Mouse (Mus musculus) intestine, embryonic 14.5 days (tissue): ENCODE data around the gene Tead2. TPM values are rescaled to one million over a fixed set of nuclear protein-coding genes. Genes with fewer than 3 reads are reported as not detected.

Source experiments
- ATAC-seq: fragments of 200-750 bp; cut with Nextera tagmentation; replicated peaks from 2 replicates; pipeline ENCODE4 v1.8.0; 2017; ENCODE audit warnings: low read depth, moderate number of reproducible peaks, moderate TSS enrichment, moderate library complexity; ENCODE audit not compliant: low FRiP score, low TSS enrichment
- DNase-seq: peaks from one replicate; pipeline ENCODE4 v3.0.0-alpha.2; 2018; ENCODE audit warnings: low spot score
- H3K27ac ChIP-seq: fragments of 300-500 bp; sonication (generic); 2 replicates; pipeline ENCODE4 v1.5.1; 2014; ENCODE audit warnings: low read depth, mild to moderate bottlenecking, control low read depth
- H3K27me3 ChIP-seq: fragments of 300-500 bp; sonication (generic); replicated peaks from 2 replicates; pipeline ENCODE4 v1.6.1; 2014; ENCODE audit warnings: low read length, control low read depth; ENCODE audit not compliant: control insufficient read depth, insufficient read depth
- H3K36me3 ChIP-seq: fragments of 300-500 bp; sonication (generic); 2 replicates; pipeline ENCODE4 v1.6.1; 2014; ENCODE audit warnings: low read length, control low read depth; ENCODE audit not compliant: control insufficient read depth, insufficient read depth
- H3K4me1 ChIP-seq: fragments of 300-500 bp; sonication (generic); replicated peaks from 2 replicates; pipeline ENCODE4 v1.6.1; 2014; ENCODE audit warnings: low read length, control low read depth, mixed read lengths; ENCODE audit not compliant: control insufficient read depth, insufficient read depth
- H3K4me2 ChIP-seq: fragments of 300-500 bp; sonication (generic); 2 replicates; pipeline ENCODE4 v1.6.1; 2014; ENCODE audit warnings: low read length
- H3K4me3 ChIP-seq: fragments of 300-500 bp; sonication (generic); 2 replicates; pipeline ENCODE4 v1.5.1; 2014; ENCODE audit warnings: low read depth, low read length, control low read depth, mixed read lengths
- H3K9ac ChIP-seq: fragments of 300-500 bp; sonication (generic); 2 replicates; pipeline ENCODE4 v1.6.1; 2014; ENCODE audit warnings: mild to moderate bottlenecking, low read length
- H3K9me3 ChIP-seq: fragments of 300-500 bp; sonication (generic); 2 replicates; pipeline ENCODE4 v1.6.1; 2016; ENCODE audit warnings: low read length, control low read depth; ENCODE audit not compliant: control insufficient read depth
- WGBS: fragments of 180-500 bp; shearing (Covaris S2); extraction: QIAGEN DNeasy Blood & Tissue Kit; methylation state at CpG from one replicate; pipeline ENCODE4 v1.1.7; 2014; 5-methylcytosine and 5-hydroxymethylcytosine counted together
- polyA plus RNA-seq: library from polyadenylated mRNA; unstranded; fragments of >200 nt; fragmentation: Nextera tagmentation; extraction: Ambion mirVana; gene quantifications from 2 replicates; pipeline ENCODE4 v1.2.1, GENCODE M21; 2014

Tead2 gene
- polyA plus RNA-seq, 1 experiment from 2014 or later = 129 TPM

GRCm38 (mm10) chr7:45175398-45175797 lies 40.2 kb upstream of the Tead2 start:
- 3% methylated on average over 13 of the region's 13 CpGs for WGBS
- Histone ChIP-seq H3K4me3 (no peak overlapping the region), H3K9ac (no peak overlapping the region), H3K9me3 (peaks cover 3% of the 10 kb centered on the region), H3K4me1 (peaks cover 5% of the 10 kb centered on the region), H3K36me3 (no peaks in the 10 kb centered on the region), H3K4me2 (no peak overlapping the region), H3K27ac (no peak overlapping the region), H3K27me3 (peaks cover 76% of the 10 kb centered on the region)
- DNase-seq (no peak), ATAC-seq (no peak)

- Histone ChIP-seq H3K4me3 (no peak overlapping the region; the same call in 1 of the 2 replicates), H3K4me1 (peaks cover 5% of the 10 kb centered on the region), H3K27me3 (peaks cover 81% of the 10 kb centered on the region), H3K36me3 (no peaks in the 10 kb centered on the region), H3K9me3 (no peaks in the 10 kb centered on the region; the same call in 1 of the 2 replicates), H3K9ac (no peak overlapping the region), H3K27ac (no peak overlapping the region), H3K4me2 (peak overlapping the region; percentile 31)
- no peak for DNase-seq
- ATAC-seq = no peak
- 2% methylated on average over 23 of the region's 23 CpGs for WGBS
Observed at GRCm38 (mm10) chr7:45175929-45176328, 39.6 kb upstream of the Tead2 start.

GRCm38 (mm10) chr7:45176356-45176755 lies 39.2 kb upstream of the Tead2 start:
- Histone ChIP-seq H3K9me3 (no peaks in the 10 kb centered on the region; the same call in 1 of the 2 replicates), H3K27ac (no peak overlapping the region), H3K9ac (no peak overlapping the region), H3K27me3 (peaks cover 85% of the 10 kb centered on the region), H3K4me3 (no peak overlapping the region; the same call in 1 of the 2 replicates), H3K4me1 (peaks cover 5% of the 10 kb centered on the region), H3K4me2 (peak overlapping the region; percentile 31), H3K36me3 (no peaks in the 10 kb centered on the region)
- 3% methylated on average over 31 of the region's 31 CpGs for WGBS
- ATAC-seq (no peak), DNase-seq (no peak)

- H3K4me2 ChIP-seq = no peak overlapping the region
- H3K27me3 ChIP-seq = peaks cover 98% of the 10 kb centered on the region
- no peaks in the 10 kb centered on the region for H3K36me3 ChIP-seq
- no peak overlapping the region for H3K9ac ChIP-seq
- no peak overlapping the region for H3K27ac ChIP-seq
- no peak overlapping the region for H3K4me3 ChIP-seq
- H3K4me1 ChIP-seq = peaks cover 9% of the 10 kb centered on the region
- ATAC-seq (no peak), DNase-seq (no peak)
- no peaks in the 10 kb centered on the region for H3K9me3 ChIP-seq
- WGBS = 24% methylated on average over 7 of the region's 7 CpGs
Observed at GRCm38 (mm10) chr7:45178550-45178949, 37.0 kb upstream of the Tead2 start.

- no peak for DNase-seq
- H3K27ac ChIP-seq = no peak within 1 kb of the TSS
- 25% methylated on average over 7 of the region's 7 CpGs for WGBS
- H3K4me3 ChIP-seq = no peak within 1 kb of the TSS
- H3K4me1 ChIP-seq = peaks cover 9% of the 10 kb centered on the region
- ATAC-seq = no peak
- no peaks in the 10 kb centered on the region for H3K36me3 ChIP-seq
- no peak within 1 kb of the TSS for H3K9ac ChIP-seq
- H3K4me2 ChIP-seq = no peak within 1 kb of the TSS
- peaks cover 100% of the 10 kb centered on the region for H3K27me3 ChIP-seq
- H3K9me3 ChIP-seq = no peaks in the 10 kb centered on the region
Observed at GRCm38 (mm10) chr7:45179469-45179868, 36.1 kb upstream of the Tead2 start, which contains the start of gene Gfy. Gfy (minus strand) TSS chr7:45179569.

GRCm38 (mm10) chr7:45180896-45181477 lies 34.6 kb upstream of the Tead2 start, which contains the start of gene Pth2:
Pth2 (plus strand) TSS chr7:45180995.
- H3K4me1 ChIP-seq = peaks cover 9% of the 10 kb centered on the region
- H3K27ac ChIP-seq = no peak within 1 kb of the TSS
- no peak within 1 kb of the TSS for H3K4me3 ChIP-seq
- peaks cover 100% of the 10 kb centered on the region for H3K27me3 ChIP-seq
- H3K4me2 ChIP-seq = peak within 1 kb of the TSS; percentile 56; the same call in 1 of the 2 replicates
- ATAC-seq (no peak), DNase-seq (no peak)
- no peaks in the 10 kb centered on the region for H3K36me3 ChIP-seq
- WGBS = 26% methylated on average over 20 of the region's 20 CpGs
- no peaks in the 10 kb centered on the region for H3K9me3 ChIP-seq
- H3K9ac ChIP-seq = no peak within 1 kb of the TSS

GRCm38 (mm10) chr7:45181540-45181939 lies 34.0 kb upstream of the Tead2 start:
- Histone ChIP-seq H3K4me3 (no peak overlapping the region), H3K9me3 (no peaks in the 10 kb centered on the region), H3K9ac (no peak overlapping the region), H3K4me1 (peaks cover 4% of the 10 kb centered on the region; the same call in 1 of the 2 replicates), H3K27me3 (peaks cover 100% of the 10 kb centered on the region), H3K27ac (no peak overlapping the region), H3K4me2 (no peak overlapping the region), H3K36me3 (no peaks in the 10 kb centered on the region)
- DNase-seq (no peak), ATAC-seq (no peak)
- 7% methylated on average over 35 of the region's 35 CpGs for WGBS

GRCm38 (mm10) chr7:45182199-45182601 lies 33.4 kb upstream of the Tead2 start:
- H3K4me2 ChIP-seq = peak overlapping the region; percentile 56
- H3K9me3 ChIP-seq = no peaks in the 10 kb centered on the region
- peaks cover 100% of the 10 kb centered on the region for H3K27me3 ChIP-seq
- H3K36me3 ChIP-seq = no peaks in the 10 kb centered on the region
- ATAC-seq = peak; percentile 85
- under 1% methylated on average over 34 of the region's 34 CpGs for WGBS
- peaks cover 4% of the 10 kb centered on the region; the same call in 1 of the 2 replicates for H3K4me1 ChIP-seq
- H3K4me3 ChIP-seq = peak overlapping the region; percentile 28
- peak; percentile 90 for DNase-seq
- H3K27ac ChIP-seq = no peak overlapping the region
- 0 out of 2 replicates have a peak overlapping the region, but pooled peaks have one; percentile 21 for H3K9ac ChIP-seq

- peak overlapping the region; percentile 28 for H3K4me3 ChIP-seq
- DNase-seq = no peak
- H3K4me1 ChIP-seq = peaks cover 4% of the 10 kb centered on the region; the same call in 1 of the 2 replicates
- H3K9me3 ChIP-seq = no peaks in the 10 kb centered on the region
- peak overlapping the region; percentile 56 for H3K4me2 ChIP-seq
- peaks cover 97% of the 10 kb centered on the region for H3K27me3 ChIP-seq
- peak; percentile 17; the same call in 1 of the 2 replicates for ATAC-seq
- no peak overlapping the region for H3K27ac ChIP-seq
- 17% methylated on average over 11 of the region's 11 CpGs for WGBS
- H3K36me3 ChIP-seq = no peaks in the 10 kb centered on the region
- H3K9ac ChIP-seq = 0 out of 2 replicates have a peak overlapping the region, but pooled peaks have one; percentile 21
Observed at GRCm38 (mm10) chr7:45182606-45183005, 32.9 kb upstream of the Tead2 start.
